Mouse (Mus musculus): ENCODE measurements at regions not wholly inside any gene's neighbourhood (a gene's known extent, or its start where the extent isn't known, plus 50 kb on each side); places are given as distances from the start of the nearest gene placed in this dataset.

DNA sequence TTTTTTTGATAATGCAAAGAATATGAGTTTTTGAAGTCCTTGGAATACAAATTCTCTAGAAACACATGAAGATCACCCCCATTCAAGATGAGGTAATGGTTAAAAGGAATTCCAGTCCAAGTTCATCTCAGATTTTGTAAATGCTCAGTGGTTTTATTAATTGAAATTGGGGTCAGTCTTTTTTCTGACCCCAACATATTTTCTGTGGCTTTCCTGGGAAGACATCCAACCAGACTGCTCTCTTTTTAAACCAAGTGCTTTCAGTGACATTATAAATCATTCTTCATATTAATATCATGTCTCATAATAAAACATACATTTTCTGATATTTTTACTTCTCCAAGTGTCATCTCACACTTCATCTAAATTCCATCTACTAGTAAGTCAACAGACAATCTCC lies 725.0 kb upstream of the Kirrel3 start:
- DNase-seq (ENCODE audit: low spot score in 2 of 2): no peak

GRCm38 (mm10) chr9:33766235-33766634 lies 719.5 kb upstream of the Kirrel3 start:
- DNase-seq (ENCODE audit: low spot score in 2 of 2): no peak

- no peak for DNase-seq (ENCODE audit: low spot score in 2 of 2)
Measured at GRCm38 (mm10) chr9:33769811-33770210, 715.9 kb upstream of the Kirrel3 start.

DNA sequence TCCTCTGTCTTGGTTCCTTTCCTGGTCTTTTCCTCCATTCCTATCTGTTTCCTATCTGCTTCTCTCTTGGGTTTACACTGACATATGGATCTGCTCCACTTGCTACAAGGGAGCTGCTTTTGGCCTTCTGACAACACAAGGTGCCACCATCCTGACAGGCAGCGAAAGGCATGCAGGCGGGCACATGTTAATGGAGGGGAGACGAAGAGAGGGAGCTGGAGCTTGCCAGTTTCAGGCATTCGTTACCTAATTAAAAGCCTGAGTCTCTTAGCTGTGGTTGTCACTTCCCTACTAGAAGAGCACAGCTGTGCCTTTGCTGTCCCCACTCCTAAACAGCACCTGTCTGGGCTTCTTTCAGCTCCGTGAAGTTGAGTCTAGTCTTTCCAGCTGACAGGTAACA lies 711.5 kb upstream of the Kirrel3 start:
- DNase-seq (ENCODE audit: low spot score in 2 of 2): no peak

DNA sequence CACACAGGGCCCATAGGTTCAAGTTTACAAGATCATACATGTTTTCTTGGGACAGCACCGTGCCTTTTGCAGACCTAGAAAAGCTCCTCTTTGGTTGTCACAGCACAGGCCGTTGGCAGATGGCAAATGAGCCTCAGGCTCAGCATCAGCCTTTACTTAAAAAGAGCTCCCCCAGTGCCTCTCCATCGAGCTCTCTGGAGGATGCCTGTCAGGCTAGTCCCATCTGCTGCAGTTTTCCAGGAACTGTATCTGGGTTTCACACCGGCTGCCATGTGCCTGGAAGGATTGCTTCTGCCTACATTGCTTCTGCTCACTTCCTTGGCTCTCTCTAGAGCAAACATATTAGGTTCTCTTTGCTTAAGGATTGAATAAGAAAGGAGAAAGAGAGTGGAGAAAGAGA lies 695.1 kb upstream of the Kirrel3 start:
- peak; percentile 9 to 71 for DNase-seq (ENCODE audit: low spot score in 2 of 2)

GRCm38 (mm10) chr9:33800250-33800649 lies 685.4 kb upstream of the Kirrel3 start:
- no peak for DNase-seq (ENCODE audit: low spot score in 2 of 2)

DNA sequence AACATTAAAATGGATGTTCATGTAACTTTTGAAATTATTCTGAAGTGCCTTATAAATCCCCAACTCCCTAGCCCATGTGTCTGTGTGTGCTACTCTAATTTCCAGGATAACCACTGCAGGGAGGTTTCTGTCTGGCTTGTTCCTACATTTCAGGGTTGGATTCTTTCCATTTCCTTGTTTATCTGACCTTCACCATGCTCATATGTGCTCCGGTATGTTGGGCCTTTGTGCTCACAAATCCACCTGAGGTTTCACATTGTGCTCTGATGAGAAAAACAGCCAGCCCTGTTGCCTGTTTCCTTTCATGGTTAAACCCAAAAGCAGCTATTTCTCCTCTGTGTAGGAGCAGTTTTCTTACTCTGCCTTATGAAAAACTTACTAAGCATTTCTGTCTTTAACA lies 684.9 kb upstream of the Kirrel3 start:
- DNase-seq (ENCODE audit: low spot score in 2 of 2): no peak

- no peak for DNase-seq (ENCODE audit: low spot score in 2 of 2)
Measured at GRCm38 (mm10) chr9:33814739-33815368, 670.8 kb upstream of the Kirrel3 start.

DNA sequence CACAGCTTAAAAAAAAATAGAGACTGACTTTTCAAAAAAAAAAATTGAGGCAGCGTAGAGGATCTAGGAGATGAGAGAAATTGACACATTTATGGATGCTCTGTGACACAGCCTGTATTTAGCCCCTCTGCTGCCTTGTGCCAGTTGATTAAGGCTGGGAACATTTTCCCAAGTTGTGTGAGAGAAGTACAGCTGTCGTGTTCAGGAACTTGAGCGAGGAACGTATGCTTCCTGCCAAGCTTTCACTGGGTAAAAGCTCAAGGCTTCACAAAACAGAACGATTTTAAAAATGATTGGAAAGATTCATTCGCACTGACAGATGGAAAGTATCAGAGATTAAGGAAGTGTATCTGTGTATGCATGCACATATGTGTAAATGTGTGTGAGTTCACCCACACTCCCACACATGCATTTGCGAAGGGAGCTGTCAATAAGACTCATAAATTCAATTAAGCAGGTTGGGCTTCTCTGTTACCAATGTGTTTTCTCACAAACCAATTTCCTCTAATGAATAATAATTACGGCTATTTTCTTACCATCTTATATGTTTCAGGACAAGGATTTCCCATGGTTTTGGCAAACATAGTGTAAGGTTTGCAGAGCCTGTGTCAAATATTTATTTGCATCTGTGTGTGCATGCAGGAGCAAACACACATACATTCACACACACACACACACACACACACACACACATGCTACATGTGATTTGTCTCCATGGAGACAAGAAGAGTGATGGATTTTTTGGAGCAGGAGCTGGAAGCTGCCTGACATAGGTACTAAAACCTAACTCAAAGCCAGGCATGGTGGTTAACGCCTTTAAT lies 662.9 kb upstream of the Kirrel3 start:
- peak; percentile 35 to 89 for DNase-seq (ENCODE audit: low spot score in 2 of 2)

GRCm38 (mm10) chr9:33826116-33826515 lies 659.6 kb upstream of the Kirrel3 start:
- DNase-seq (ENCODE audit: low spot score in 2 of 2): peak in 1 of 2 experiments; percentile 20

- no peak for DNase-seq (ENCODE audit: low spot score in 2 of 2)
Measured at GRCm38 (mm10) chr9:33827409-33827808, 658.3 kb upstream of the Kirrel3 start.

- DNase-seq (ENCODE audit: low spot score in 2 of 2): no peak
Measured at GRCm38 (mm10) chr9:33837666-33838380, 647.9 kb upstream of the Kirrel3 start.

- DNase-seq (ENCODE audit: low spot score in 2 of 2): no peak
Measured at GRCm38 (mm10) chr9:33849623-33850022, 636.1 kb upstream of the Kirrel3 start.

DNA sequence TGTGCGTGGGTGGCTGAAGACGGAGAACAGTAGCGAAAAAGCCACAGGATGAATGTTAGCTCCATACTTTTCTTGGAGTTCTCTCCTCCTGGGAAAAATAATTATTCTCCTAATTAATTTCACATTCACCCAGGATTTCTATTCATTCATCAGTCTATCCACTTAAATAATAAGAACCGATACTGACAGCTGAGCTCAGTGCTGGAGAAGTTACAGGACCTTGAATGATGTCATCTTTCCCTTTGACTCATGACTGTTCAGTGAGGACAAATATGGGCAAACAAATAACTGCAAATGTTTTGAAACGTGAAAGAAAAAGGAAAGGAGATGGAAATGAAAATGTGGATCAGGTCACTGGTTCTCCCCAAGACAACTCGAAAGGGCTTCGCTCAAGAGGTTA lies 635.7 kb upstream of the Kirrel3 start:
- no peak for DNase-seq (ENCODE audit: low spot score in 2 of 2)

- no peak for DNase-seq (ENCODE audit: low spot score in 2 of 2)
Measured at GRCm38 (mm10) chr9:33850993-33851392, 634.7 kb upstream of the Kirrel3 start.

GRCm38 (mm10) chr9:33856169-33856568 lies 629.5 kb upstream of the Kirrel3 start:
- DNase-seq (ENCODE audit: low spot score in 2 of 2): no peak

- no peak for DNase-seq (ENCODE audit: low spot score in 2 of 2)
Measured at GRCm38 (mm10) chr9:33858511-33858910, 627.2 kb upstream of the Kirrel3 start.

DNA sequence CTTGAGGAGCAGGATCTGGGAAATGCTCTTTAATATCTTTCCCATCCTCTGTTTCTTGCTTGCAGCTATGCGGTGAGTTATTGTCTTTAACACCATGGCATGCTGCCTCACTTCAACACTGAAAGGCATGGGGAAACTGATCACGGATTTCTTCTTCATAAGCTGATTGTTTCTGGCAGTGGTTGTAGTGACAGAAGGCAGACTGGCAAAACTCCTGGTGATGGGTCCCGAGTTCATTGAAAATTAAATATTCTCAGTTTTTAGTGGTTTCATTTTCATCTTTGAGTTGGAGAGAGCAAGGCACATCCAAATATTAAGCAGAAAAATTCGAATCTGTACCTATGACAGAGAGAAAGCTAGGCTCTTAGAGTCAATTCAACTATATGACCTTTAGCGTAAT lies 617.0 kb upstream of the Kirrel3 start:
- peak; percentile 14 to 75 for DNase-seq (ENCODE audit: low spot score in 2 of 2)

- no peak for DNase-seq (ENCODE audit: low spot score in 2 of 2)
Measured at GRCm38 (mm10) chr9:33887279-33887678, 598.4 kb upstream of the Kirrel3 start.

DNA sequence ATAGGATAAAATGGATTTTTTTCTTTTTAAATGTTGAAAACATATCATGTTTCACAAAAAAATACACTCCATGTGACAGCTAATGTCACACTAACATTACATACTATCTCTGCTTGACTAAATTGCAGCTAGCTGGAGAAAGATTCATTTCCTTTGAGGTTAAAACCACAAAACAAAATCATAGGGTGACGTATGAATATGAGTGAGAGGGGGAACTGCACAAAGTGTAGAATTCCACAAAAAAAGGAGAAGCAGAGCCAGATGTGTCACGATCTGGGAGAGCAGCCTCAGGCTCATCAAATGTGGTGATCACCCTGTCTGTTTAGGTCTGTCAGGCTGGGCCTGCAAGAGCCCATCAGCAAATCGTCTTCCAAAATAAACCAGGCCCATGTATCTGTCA lies 593.7 kb upstream of the Kirrel3 start:
- DNase-seq (ENCODE audit: low spot score in 2 of 2): no peak

DNA sequence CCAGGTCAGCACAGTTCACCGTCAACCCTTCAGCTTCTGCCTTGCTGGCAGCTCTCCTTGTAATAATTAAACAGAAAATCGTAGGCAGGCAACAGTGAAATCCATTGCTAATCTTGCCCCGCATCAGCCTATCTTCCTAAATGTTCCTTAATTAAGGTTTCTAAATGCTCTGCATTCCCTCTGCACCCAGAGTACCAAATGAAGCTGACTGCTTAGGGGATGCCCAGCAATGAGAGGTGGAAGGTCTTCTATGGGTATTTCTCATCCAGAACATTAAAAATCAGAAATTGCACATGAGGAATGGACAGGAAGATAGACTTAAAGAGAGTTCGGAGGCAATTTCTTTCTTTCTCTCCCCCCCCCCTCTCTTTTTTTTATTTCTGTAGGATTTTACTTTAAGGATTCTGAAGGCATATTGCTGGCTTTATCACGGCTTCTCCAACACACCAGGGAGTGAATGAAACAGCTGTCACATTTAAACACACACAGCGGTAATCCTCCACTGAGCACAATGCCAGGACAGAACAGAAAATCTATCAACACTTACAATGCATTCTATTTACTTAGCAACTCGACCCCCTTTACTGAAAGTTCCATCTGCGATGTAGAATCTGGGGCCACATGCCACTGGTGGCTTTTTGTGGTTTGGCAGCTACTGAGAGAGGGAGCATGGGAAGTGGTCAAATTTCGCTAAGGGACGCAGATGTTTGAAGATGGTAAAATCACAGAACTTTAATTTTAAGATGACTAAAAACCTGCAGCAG lies 584.2 kb upstream of the Kirrel3 start:
- DNase-seq (ENCODE audit: low spot score in 2 of 2): no peak
